Mouse (Mus musculus) lung, adult 2 months (tissue): ENCODE measurements around the gene Mafg.

Experiments used
- CTCF ChIP-seq: fragments of 200-500 bp; IDR thresholded peaks from 2 replicates; pipeline ENCODE4 v1.5.1; 2011; ENCODE audit warnings: mild to moderate bottlenecking, low read length, control low read depth; ENCODE audit not compliant: insufficient read depth
- POLR2A ChIP-seq: fragments of 200-500 bp; IDR thresholded peaks from 2 replicates; pipeline ENCODE4 v1.6.1; 2011; ENCODE audit warnings: low read depth, mild to moderate bottlenecking, control low read depth, low read length, borderline replicate concordance; ENCODE audit errors: extremely low read depth

DNA sequence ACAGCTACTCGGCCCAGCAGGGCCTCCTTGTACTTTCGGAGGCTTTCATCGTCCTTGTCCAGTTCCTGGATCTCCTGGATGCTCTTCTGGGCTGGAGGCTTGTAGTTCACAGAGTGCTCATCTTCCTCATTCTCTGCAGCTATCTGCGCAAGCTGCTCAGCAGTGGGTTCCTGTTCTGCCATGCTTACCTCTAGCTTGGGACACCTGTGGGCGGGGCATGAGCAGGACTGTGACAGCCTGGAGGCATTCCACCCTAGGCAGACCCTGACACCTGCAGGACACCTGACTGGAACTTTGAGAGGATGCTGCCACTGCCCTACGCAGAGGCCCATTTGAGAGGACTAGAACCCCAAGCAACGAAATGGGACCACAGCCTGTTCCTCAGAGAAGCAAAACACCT, 53.2 kb downstream of the Mafg start:
- no peak for TF ChIP-seq CTCF
- TF ChIP-seq POLR2A: no peak
